Mouse (Mus musculus) lung, postnatal 25 days (tissue): Measurements from ENCODE around the gene Rnf138rt1.

Experiments
- DNase-seq: peaks from one replicate; pipeline ENCODE4 v3.0.0; 2022; ENCODE audit warnings: low spot score

Rnf138rt1 gene

GRCm38 (mm10) chrX:163760617-163761434 lies at the start of gene Rnf138rt1:
Rnf138rt1 (minus strand) TSS chrX:163761329.
- DNase-seq: no peak

GRCm38 (mm10) chrX:163807270-163807669 lies 46.1 kb upstream of the Rnf138rt1 start:
- no peak for DNase-seq

GRCm38 (mm10) chrX:163766290-163766689 lies 5.2 kb upstream of the Rnf138rt1 start:
- DNase-seq: no peak

- no peak for DNase-seq
Measured at GRCm38 (mm10) chrX:163761435-163761828, 303 bp upstream of the Rnf138rt1 start.

- DNase-seq: no peak
Measured at GRCm38 (mm10) chrX:163745996-163746395, 15.1 kb downstream of the Rnf138rt1 start.

- DNase-seq: no peak
Measured at GRCm38 (mm10) chrX:163743896-163744295, 17.2 kb downstream of the Rnf138rt1 start.

GRCm38 (mm10) chrX:163738904-163739303 lies 22.2 kb downstream of the Rnf138rt1 start:
- no peak for DNase-seq

- no peak for DNase-seq
Measured at GRCm38 (mm10) chrX:163734145-163734544, 27.0 kb downstream of the Rnf138rt1 start.

- no peak for DNase-seq
Measured at GRCm38 (mm10) chrX:163723630-163724029, 37.5 kb downstream of the Rnf138rt1 start.

- no peak for DNase-seq
Measured at GRCm38 (mm10) chrX:163722785-163723577, 38.1 kb downstream of the Rnf138rt1 start.

GRCm38 (mm10) chrX:163720597-163720996 lies 40.5 kb downstream of the Rnf138rt1 start:
- no peak for DNase-seq
